Mouse (Mus musculus): Measurements from ENCODE around the gene Cblc. TPM values are rescaled to one million over a fixed set of nuclear protein-coding genes. Genes with fewer than 3 reads are reported as not detected.

Cblc gene
- polyA plus RNA-seq, 1 experiment from 2014 or later: 44.4 TPM

DNA sequence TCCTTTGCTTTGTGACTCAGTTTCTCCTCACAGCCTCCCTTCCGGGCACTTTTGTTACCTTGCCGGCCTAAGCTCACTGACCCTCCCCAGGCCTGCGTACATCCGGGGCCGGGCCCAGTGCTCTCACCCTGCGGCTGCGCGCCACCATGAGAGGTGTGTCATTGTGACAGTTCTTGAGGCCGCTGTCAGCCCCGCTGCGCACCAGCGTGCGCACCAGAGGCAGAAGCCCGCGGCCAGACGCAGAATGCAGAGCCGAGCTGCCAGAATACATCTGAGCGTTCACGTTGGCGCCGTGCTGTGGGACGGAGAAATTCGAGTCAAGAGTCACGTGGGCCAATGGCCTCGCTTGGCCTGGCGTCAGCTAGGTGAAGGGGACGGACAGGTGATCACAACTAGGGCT, 12.8 kb upstream of the Cblc start:
- no peak overlapping the region for H3K27ac ChIP-seq (replicated peaks)
- no peaks in the 10 kb centered on the region for H3K4me1 ChIP-seq (replicated peaks; ENCODE audit: control insufficient read depth, insufficient read depth)
- no peaks in the 10 kb centered on the region for H3K27me3 ChIP-seq (ENCODE audit: control insufficient read depth, insufficient read depth, low read length)
- no peak overlapping the region for H3K4me2 ChIP-seq (replicated peaks; ENCODE audit: low read depth)
- H3K4me3 ChIP-seq (ENCODE audit: low read depth, low read length): no peak overlapping the region
- no peak overlapping the region; the same call in 1 of the 2 replicates for H3K9ac ChIP-seq (ENCODE audit: low read length)
- WGBS: 38% methylated on average over 27 of the region's 27 CpGs
- TF ChIP-seq CTCF (IDR thresholded peaks at IDR 0.05; ENCODE audit: low read depth): no peak
- TF ChIP-seq EP300 (optimal IDR thresholded peaks at IDR 0.05): no peak
- no peaks in the 10 kb centered on the region for H3K9me3 ChIP-seq (ENCODE audit: control insufficient read depth, low read length)
- ATAC-seq (ENCODE audit: low FRiP score, low TSS enrichment) (no peak), DNase-seq (ENCODE audit: low spot score) (no peak)
- H3K36me3 ChIP-seq (ENCODE audit: control insufficient read depth, insufficient read depth, low read length): 0 out of 2 replicates have a peak, but pooled peaks cover 4% of the 10 kb centered on the region

DNA sequence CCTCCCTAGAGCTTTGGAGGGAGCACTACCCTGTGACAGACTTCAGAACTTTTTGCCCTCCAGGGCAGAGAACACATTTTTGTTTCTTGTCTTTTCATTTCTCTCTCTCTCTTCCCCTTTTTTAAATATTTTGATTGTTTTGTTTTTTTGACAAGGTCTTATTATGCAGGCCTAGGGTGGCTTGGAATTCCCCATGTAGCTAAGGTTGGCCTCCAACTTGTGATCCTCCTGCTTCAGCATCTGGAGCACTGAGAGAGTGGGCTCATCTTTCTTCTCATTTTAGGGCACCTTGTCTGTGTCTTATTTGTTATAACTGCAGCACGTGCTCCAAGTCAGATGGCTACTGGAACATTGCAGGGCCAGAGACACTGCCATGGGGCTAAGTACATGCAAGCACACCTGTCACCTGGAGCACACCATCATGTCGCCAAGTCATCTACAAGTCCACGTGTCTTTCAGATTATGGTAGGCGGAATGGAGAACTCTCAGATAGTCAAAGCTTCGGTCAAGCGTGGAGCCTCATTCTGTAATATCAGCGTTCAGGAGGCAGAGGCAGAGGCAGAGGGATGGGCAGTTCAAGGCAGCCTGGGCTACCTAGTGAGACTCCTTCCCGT, 9.9 kb upstream of the Cblc start:
- H3K9me3 ChIP-seq (ENCODE audit: control insufficient read depth, low read length): no peaks in the 10 kb centered on the region
- WGBS: 80% methylated on average over 8 of the region's 8 CpGs
- no peak overlapping the region for H3K4me2 ChIP-seq (replicated peaks; ENCODE audit: low read depth)
- DNase-seq (ENCODE audit: low spot score) (no peak), ATAC-seq (ENCODE audit: low FRiP score, low TSS enrichment) (no peak)
- no peak overlapping the region for H3K4me3 ChIP-seq (ENCODE audit: low read depth, low read length)
- 0 out of 2 replicates have a peak, but pooled peaks cover 4% of the 10 kb centered on the region for H3K36me3 ChIP-seq (ENCODE audit: control insufficient read depth, insufficient read depth, low read length)
- TF ChIP-seq CTCF (IDR thresholded peaks at IDR 0.05; ENCODE audit: low read depth): no peak
- no peaks in the 10 kb centered on the region for H3K4me1 ChIP-seq (replicated peaks; ENCODE audit: control insufficient read depth, insufficient read depth)
- H3K27ac ChIP-seq (replicated peaks): no peak overlapping the region
- no peaks in the 10 kb centered on the region for H3K27me3 ChIP-seq (ENCODE audit: control insufficient read depth, insufficient read depth, low read length)
- H3K9ac ChIP-seq (ENCODE audit: low read length): no peak overlapping the region

DNA sequence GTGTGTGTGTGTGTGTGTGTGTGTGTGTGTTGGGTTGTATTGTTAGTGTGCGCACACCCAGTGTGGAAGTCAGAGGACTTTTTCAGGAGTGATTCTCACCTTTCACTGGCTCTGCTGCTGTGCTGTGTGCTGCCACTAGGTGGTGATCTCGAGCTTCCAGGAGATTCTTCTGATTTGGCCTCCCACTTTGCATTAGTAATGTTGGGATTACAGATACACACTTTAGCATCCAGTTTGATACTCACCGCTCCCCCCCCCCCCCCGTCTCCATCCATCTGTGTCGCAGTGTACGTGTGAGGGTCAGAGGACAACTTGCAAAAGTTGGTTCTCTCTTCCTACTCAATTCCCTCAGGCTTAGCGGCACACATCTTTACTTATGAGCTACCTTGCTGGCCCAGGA, 6.4 kb upstream of the Cblc start:
- TF ChIP-seq CTCF (IDR thresholded peaks at IDR 0.05; ENCODE audit: low read depth) (peak; percentile 94), EP300 (optimal IDR thresholded peaks at IDR 0.05) (no peak)
- Histone ChIP-seq H3K27ac (replicated peaks) (no peak overlapping the region), H3K9me3 (ENCODE audit: control insufficient read depth, low read length) (no peaks in the 10 kb centered on the region), H3K4me1 (replicated peaks; ENCODE audit: control insufficient read depth, insufficient read depth) (no peaks in the 10 kb centered on the region), H3K9ac (ENCODE audit: low read length) (no peak overlapping the region), H3K4me2 (replicated peaks; ENCODE audit: low read depth) (no peak overlapping the region), H3K36me3 (ENCODE audit: control insufficient read depth, insufficient read depth, low read length) (no peaks in the 10 kb centered on the region), H3K4me3 (ENCODE audit: low read depth, low read length) (no peak overlapping the region), H3K27me3 (ENCODE audit: control insufficient read depth, insufficient read depth, low read length) (no peaks in the 10 kb centered on the region)
- WGBS: 22% methylated on average over 5 of the region's 7 CpGs
- peak; percentile 21; the same call in 1 of the 2 replicates for ATAC-seq (ENCODE audit: low FRiP score, low TSS enrichment)
- peak; percentile 82 for DNase-seq (ENCODE audit: low spot score)

- no peak for ATAC-seq (ENCODE audit: low FRiP score, low TSS enrichment)
- H3K4me3 ChIP-seq (ENCODE audit: low read depth, low read length): no peak overlapping the region
- no peaks in the 10 kb centered on the region for H3K27me3 ChIP-seq (ENCODE audit: control insufficient read depth, insufficient read depth, low read length)
- H3K9me3 ChIP-seq (ENCODE audit: control insufficient read depth, low read length): no peaks in the 10 kb centered on the region
- H3K4me2 ChIP-seq (replicated peaks; ENCODE audit: low read depth): no peak overlapping the region
- no peak overlapping the region for H3K9ac ChIP-seq (ENCODE audit: low read length)
- peak; percentile 58 for DNase-seq (ENCODE audit: low spot score)
- no peaks in the 10 kb centered on the region for H3K36me3 ChIP-seq (ENCODE audit: control insufficient read depth, insufficient read depth, low read length)
- TF ChIP-seq EP300 (optimal IDR thresholded peaks at IDR 0.05) (no peak), CTCF (IDR thresholded peaks at IDR 0.05; ENCODE audit: low read depth) (peak; percentile 88)
- H3K4me1 ChIP-seq (replicated peaks; ENCODE audit: control insufficient read depth, insufficient read depth): no peaks in the 10 kb centered on the region
- no peak overlapping the region for H3K27ac ChIP-seq (replicated peaks)
- WGBS: 25% methylated on average over 2 of the region's 2 CpGs
Measured at GRCm38 (mm10) chr7:19800764-19801163, 4.2 kb upstream of the Cblc start.

GRCm38 (mm10) chr7:19796254-19796653, 355 bp downstream of the Cblc start:
- Histone ChIP-seq H3K9ac (ENCODE audit: low read length) (peak overlapping the region; percentile 79), H3K4me2 (replicated peaks; ENCODE audit: low read depth) (peak overlapping the region; percentile 62), H3K27me3 (ENCODE audit: control insufficient read depth, insufficient read depth, low read length) (no peaks in the 10 kb centered on the region), H3K27ac (replicated peaks) (peak overlapping the region; percentile 94), H3K4me3 (ENCODE audit: low read depth, low read length) (peak overlapping the region; percentile 50), H3K4me1 (replicated peaks; ENCODE audit: control insufficient read depth, insufficient read depth) (no peaks in the 10 kb centered on the region), H3K36me3 (ENCODE audit: control insufficient read depth, insufficient read depth, low read length) (no peaks in the 10 kb centered on the region), H3K9me3 (ENCODE audit: control insufficient read depth, low read length) (no peaks in the 10 kb centered on the region)
- DNase-seq (ENCODE audit: low spot score): no peak
- ATAC-seq (ENCODE audit: low FRiP score, low TSS enrichment): 0 out of 2 replicates have a peak, but pooled peaks have one; percentile 1
- TF ChIP-seq EP300 (optimal IDR thresholded peaks at IDR 0.05) (no peak), CTCF (IDR thresholded peaks at IDR 0.05; ENCODE audit: low read depth) (no peak)
- WGBS: 15% methylated on average over 18 of the region's 18 CpGs

- 0 out of 2 replicates have a peak overlapping the region, but pooled peaks have one; percentile 14 for H3K4me2 ChIP-seq (replicated peaks; ENCODE audit: low read depth)
- DNase-seq (ENCODE audit: low spot score): no peak
- ATAC-seq (ENCODE audit: low FRiP score, low TSS enrichment): no peak
Measured at GRCm38 (mm10) chr7:19795236-19795635, 1.4 kb downstream of the Cblc start.

More at GRCm38 (mm10) chr7:19795236-19795635, 1.4 kb downstream of the Cblc start:
- no peak for TF ChIP-seq EP300 (optimal IDR thresholded peaks at IDR 0.05)
- no peak for TF ChIP-seq CTCF (IDR thresholded peaks at IDR 0.05; ENCODE audit: low read depth)
- H3K36me3 ChIP-seq (ENCODE audit: control insufficient read depth, insufficient read depth, low read length): no peaks in the 10 kb centered on the region
- H3K27me3 ChIP-seq (ENCODE audit: control insufficient read depth, insufficient read depth, low read length): no peaks in the 10 kb centered on the region
- H3K4me3 ChIP-seq (ENCODE audit: low read depth, low read length): no peak overlapping the region
- H3K4me1 ChIP-seq (replicated peaks; ENCODE audit: control insufficient read depth, insufficient read depth): no peaks in the 10 kb centered on the region
- no peak overlapping the region for H3K9ac ChIP-seq (ENCODE audit: low read length)
- 63% methylated on average over 2 of the region's 2 CpGs for WGBS
- no peak overlapping the region for H3K27ac ChIP-seq (replicated peaks)
- H3K9me3 ChIP-seq (ENCODE audit: control insufficient read depth, low read length): no peaks in the 10 kb centered on the region

Measured in stomach, postnatal 0 days (tissue).